Mouse (Mus musculus) lung, postnatal 0 days (tissue): ENCODE measurements around the gene Birc3.

Experiments used
- CTCF ChIP-seq: IDR thresholded peaks from 2 replicates; pipeline ENCODE4 v1.5.1; 2016; ENCODE audit warnings: antibody characterized with exemption, mild to moderate bottlenecking
- EP300 ChIP-seq: IDR thresholded peaks from 2 replicates; pipeline ENCODE4 v1.6.1; 2016; ENCODE audit warnings: antibody characterized with exemption, mild to moderate bottlenecking, control low read depth

- no peak for TF ChIP-seq EP300
- no peak for TF ChIP-seq CTCF
Observed at GRCm38 (mm10) chr9:7903262-7903661, 30.3 kb upstream of the Birc3 start.
